Mouse (Mus musculus): ENCODE results near the gene Bri3bp.
"Not testable (repeated sequence)": the region's sequence is repeated elsewhere in the genome, so short reads cannot be mapped to it uniquely, and the experiment has no call there.

Bri3bp gene

GRCm38 (mm10) chr5:125486088-125486487, 44.7 kb downstream of the Bri3bp start:
- no peak for DNase-seq (ENCODE audit: low read depth)

- no peak for DNase-seq (ENCODE audit: low read depth)
Measured at GRCm38 (mm10) chr5:125487375-125488115, 46.2 kb downstream of the Bri3bp start.

GRCm38 (mm10) chr5:125488116-125488455, 46.7 kb downstream of the Bri3bp start:
- DNase-seq (ENCODE audit: low read depth), result peak; percentile 44

- DNase-seq (ENCODE audit: low read depth), result not testable (repeated sequence)
Measured at GRCm38 (mm10) chr5:125488953-125489352, 47.6 kb downstream of the Bri3bp start.

- no peak for DNase-seq (ENCODE audit: low read depth)
Measured at GRCm38 (mm10) chr5:125491107-125491506, 49.7 kb downstream of the Bri3bp start.

GRCm38 (mm10) chr5:125492379-125493092, 51.2 kb downstream of the Bri3bp start:
- no peak for DNase-seq (ENCODE audit: low read depth)

- no peak for DNase-seq (ENCODE audit: low read depth)
Measured at GRCm38 (mm10) chr5:125493093-125493423, 51.7 kb downstream of the Bri3bp start.

GRCm38 (mm10) chr5:125495655-125496054, 54.3 kb downstream of the Bri3bp start:
- no peak for DNase-seq (ENCODE audit: low read depth)

- DNase-seq (ENCODE audit: low read depth), result peak; percentile 74
Measured at GRCm38 (mm10) chr5:125497821-125498600, 56.6 kb downstream of the Bri3bp start.

GRCm38 (mm10) chr5:125501505-125501904, 60.1 kb downstream of the Bri3bp start:
- peak; percentile 56 for DNase-seq (ENCODE audit: low read depth)

- no peak for DNase-seq (ENCODE audit: low read depth)
Measured at GRCm38 (mm10) chr5:125502186-125502585, 60.8 kb downstream of the Bri3bp start.

GRCm38 (mm10) chr5:125503628-125504027, 62.3 kb downstream of the Bri3bp start:
- peak; percentile 82 for DNase-seq (ENCODE audit: low read depth)

- no peak for DNase-seq (ENCODE audit: low read depth)
Measured at GRCm38 (mm10) chr5:125504692-125505091, 63.3 kb downstream of the Bri3bp start.

GRCm38 (mm10) chr5:125505968-125506367, 64.6 kb downstream of the Bri3bp start:
- DNase-seq (ENCODE audit: low read depth), result no peak

- peak; percentile 54 for DNase-seq (ENCODE audit: low read depth)
Measured at GRCm38 (mm10) chr5:125507582-125507981, 66.2 kb downstream of the Bri3bp start.

GRCm38 (mm10) chr5:125508006-125508405, 66.6 kb downstream of the Bri3bp start:
- DNase-seq (ENCODE audit: low read depth), result no peak

GRCm38 (mm10) chr5:125509541-125509940, 68.2 kb downstream of the Bri3bp start:
- peak; percentile 68 for DNase-seq (ENCODE audit: low read depth)
